Mouse (Mus musculus) brown adipose tissue, adult 24 weeks (tissue): ENCODE data around the gene Med26. TPM values are rescaled to one million over a fixed set of nuclear protein-coding genes. Genes with fewer than 3 reads are reported as not detected.

ENCODE experiments used
- polyA plus RNA-seq: library from polyadenylated mRNA; stranded (reverse); fragments of >200 nt; gene quantifications from 2 replicates; pipeline ENCODE4 v1.2.4, GENCODE M21; 2012; ENCODE audit not compliant: missing spikeins, insufficient read depth, insufficient read length

Gene Med26
- polyA plus RNA-seq, 1 experiment: 3.3 TPM

Other genes with a start within 250 kb of the Med26 start
- gene Gm10282, start 243.0 kb downstream of the Med26 start, polyA plus RNA-seq: not detected in 2 replicates
- 30.6 and 88.0 TPM in 2 replicates for gene Klf2, start 229.2 kb downstream of the Med26 start, polyA plus RNA-seq
- 18.0 and 21.1 TPM in 2 replicates for gene Eps15l1, start 126.8 kb downstream of the Med26 start, polyA plus RNA-seq
- 13.0 and 13.1 TPM in 2 replicates for gene Calr3, start 104.4 kb downstream of the Med26 start, polyA plus RNA-seq
- 3.1 and 4.9 TPM in 2 replicates for gene 1700030K09Rik, start 104.4 kb downstream of the Med26 start, polyA plus RNA-seq
- gene Cherp, start 73.0 kb downstream of the Med26 start, polyA plus RNA-seq: 12.8 and 17.7 TPM in 2 replicates
- gene Slc35e1, start 55.7 kb downstream of the Med26 start, polyA plus RNA-seq: 15.0 and 15.8 TPM in 2 replicates
- gene Smim7, start 22.8 kb upstream of the Med26 start, polyA plus RNA-seq: 92.7 and 120 TPM in 2 replicates
- 15.0 and 25.4 TPM in 2 replicates for gene Tmem38a, start 23.8 kb upstream of the Med26 start, polyA plus RNA-seq
- gene Nwd1, start 98.4 kb upstream of the Med26 start, polyA plus RNA-seq: not detected in 2 replicates
- 71.7 and 88.8 TPM in 2 replicates for gene Sin3b, start 175.0 kb upstream of the Med26 start, polyA plus RNA-seq
- 0.59 and 0.88 TPM in 2 replicates for gene F2rl3, start 213.6 kb upstream of the Med26 start, polyA plus RNA-seq